Mouse (Mus musculus) E14TG2a.4 (cell line): ENCODE data around the gene Wfdc2.

Experiments
- CTCF ChIP-seq: conservative IDR thresholded peaks from 2 replicates; pipeline ENCODE4 v1.5.1; 2014; ENCODE audit warnings: low read length
- NANOG ChIP-seq: IDR thresholded peaks from 2 replicates; pipeline ENCODE4 v1.6.1; 2014; ENCODE audit warnings: borderline replicate concordance, low read length, mixed read lengths

DNA sequence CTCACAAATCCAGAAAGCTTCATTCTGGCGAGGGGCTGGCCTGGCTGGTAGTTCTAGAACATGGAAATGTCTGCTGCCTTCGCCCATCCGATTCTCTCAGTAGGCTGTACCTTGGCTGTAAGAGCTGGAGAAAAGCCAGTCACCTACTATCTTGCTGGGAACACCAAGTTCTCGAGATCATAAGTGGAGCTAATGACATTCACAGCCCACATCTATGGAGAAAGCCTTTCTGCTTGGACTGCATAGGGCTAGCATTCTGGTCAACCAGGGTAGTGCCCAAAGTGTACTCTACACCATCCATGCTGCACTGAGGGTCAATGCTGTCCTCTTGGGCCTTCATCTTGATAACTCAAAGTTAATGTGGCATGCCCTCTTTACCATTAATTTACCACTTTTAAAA is 31.3 kb downstream of the Wfdc2 start, which contains the start of gene Eppin:
- TF ChIP-seq CTCF (no peak), NANOG (no peak)
